Mouse (Mus musculus) heart, adult 2 months (tissue): ENCODE data around the gene Cxcl9.

Source experiments
- CTCF ChIP-seq: fragments of 200-600 bp; IDR thresholded peaks from 2 replicates; pipeline ENCODE4 v1.8.1; 2022; ENCODE audit warnings: antibody characterized with exemption, mild to moderate bottlenecking, moderate library complexity
- POLR2A ChIP-seq: fragments of 200-500 bp; IDR thresholded peaks from 2 replicates; pipeline ENCODE4 v1.6.1; 2011; ENCODE audit warnings: mild to moderate bottlenecking, low read depth, low read length, control low read depth; ENCODE audit not compliant: insufficient read depth

DNA sequence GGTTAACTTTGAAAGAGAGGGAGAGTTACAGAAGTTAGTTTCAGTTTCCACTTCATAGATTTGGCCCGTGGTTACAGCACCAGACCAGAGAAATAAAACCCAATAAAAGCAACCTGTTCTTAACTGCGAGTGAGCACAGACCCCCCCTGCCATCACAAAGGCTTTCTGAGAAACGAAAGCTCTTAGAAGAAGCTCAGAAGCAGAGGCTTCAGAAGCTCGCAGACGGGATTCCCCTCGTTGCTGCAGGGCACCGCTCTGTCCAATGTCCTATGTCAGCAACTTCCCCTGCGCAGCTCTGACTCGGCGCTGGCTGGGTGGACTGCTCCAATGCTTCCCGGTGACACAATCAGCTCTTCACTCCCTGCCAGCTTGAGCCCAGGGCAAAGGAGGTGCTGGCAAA is 25.6 kb upstream of the Cxcl9 start:
- TF ChIP-seq POLR2A (peak; percentile 44; the same call in 1 of the 2 replicates), CTCF (no peak)
